Mouse (Mus musculus) kidney, adult 9 months (tissue): Measurements from ENCODE around the gene H2-K1.
"Not testable (repeated sequence)": the region's sequence is repeated elsewhere in the genome, so short reads cannot be mapped to it uniquely, and the experiment has no call there.

ENCODE experiments used
- DNase-seq: peaks from one replicate; pipeline ENCODE4 v3.0.0; 2022

H2-K1 gene

GRCm38 (mm10) chr17:34026917-34027655 is 26.9 kb upstream of the H2-K1 start:
- peak; percentile 43 for DNase-seq

GRCm38 (mm10) chr17:34026221-34026620 is 26.1 kb upstream of the H2-K1 start:
- DNase-seq: peak; percentile 27

GRCm38 (mm10) chr17:34025756-34026151 is 25.6 kb upstream of the H2-K1 start:
- peak; percentile 14 for DNase-seq

DNA sequence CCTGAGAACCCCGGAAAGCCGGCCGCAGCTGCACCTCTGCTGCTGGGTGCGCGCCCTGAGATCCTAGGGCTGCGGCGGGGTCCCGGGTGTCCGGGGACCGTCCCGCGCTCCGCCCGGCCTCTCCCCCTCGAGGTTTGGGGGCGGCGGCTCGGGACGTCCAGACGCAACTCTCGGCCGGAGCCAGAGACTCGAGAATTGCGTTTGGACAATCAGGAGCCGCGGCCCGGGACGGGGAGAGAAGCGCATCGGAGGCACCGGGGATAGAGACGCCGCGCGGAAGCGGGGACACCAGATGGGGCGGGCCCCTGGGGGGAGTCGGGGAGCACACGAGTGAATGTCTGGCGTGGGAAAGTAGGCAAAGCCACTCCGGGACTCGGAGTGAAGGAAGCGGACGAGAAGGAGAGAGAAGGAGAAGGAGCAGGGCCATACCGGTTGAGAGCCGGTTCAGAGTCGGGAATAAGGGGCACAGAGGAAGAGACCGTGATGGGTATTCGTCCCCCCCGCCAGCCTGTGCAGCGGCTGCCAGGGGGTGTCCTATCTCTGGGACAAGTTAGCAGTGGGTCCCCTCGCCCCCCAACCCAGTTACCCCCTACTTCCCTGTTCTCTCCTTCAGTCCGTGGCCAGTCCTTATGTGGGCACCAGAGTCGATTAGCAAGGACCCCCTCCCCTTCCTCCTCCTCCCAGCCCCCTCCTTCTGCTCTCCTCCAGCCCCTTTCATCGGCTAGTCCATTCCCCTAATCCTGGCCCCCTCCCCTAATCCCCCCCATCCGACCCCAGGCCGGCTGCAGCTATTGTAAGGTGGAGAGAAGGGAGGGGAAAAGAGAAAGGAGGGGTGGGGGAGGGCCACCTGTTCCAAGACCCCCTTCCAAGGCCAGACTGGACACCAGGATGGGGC is 25.0 kb upstream of the H2-K1 start:
- peak; percentile 16 for DNase-seq

DNA sequence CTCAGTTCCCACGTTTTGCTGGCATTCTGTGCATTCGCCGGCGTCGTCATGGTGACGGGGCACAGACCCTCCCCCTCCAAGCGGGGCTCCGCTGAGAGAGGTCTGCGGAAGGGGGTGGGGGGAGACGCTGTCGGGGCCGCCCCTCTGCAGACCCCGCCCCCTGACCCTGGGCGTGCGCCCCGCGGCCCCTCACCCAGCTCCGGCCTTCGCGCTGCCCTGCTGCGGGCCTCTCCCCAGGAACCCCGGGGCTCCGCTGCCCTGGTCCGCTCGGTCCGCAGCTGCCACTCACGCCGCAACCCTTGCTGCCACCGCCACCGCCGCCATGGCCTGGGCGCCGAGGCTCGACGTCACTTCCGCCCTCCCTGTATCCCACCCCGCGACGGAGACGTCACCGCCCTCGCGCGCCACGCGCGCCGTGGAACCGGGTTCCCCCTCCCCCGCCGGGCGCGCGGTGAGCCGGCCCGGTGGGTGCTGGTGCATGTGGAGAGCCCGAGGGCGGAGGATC is 24.2 kb upstream of the H2-K1 start, which contains the start of gene Ring1:
TSS of gene Ring1 (minus strand) at position 364 of the 505 bp plus-strand sequence.
- peak; percentile 83 for DNase-seq

DNA sequence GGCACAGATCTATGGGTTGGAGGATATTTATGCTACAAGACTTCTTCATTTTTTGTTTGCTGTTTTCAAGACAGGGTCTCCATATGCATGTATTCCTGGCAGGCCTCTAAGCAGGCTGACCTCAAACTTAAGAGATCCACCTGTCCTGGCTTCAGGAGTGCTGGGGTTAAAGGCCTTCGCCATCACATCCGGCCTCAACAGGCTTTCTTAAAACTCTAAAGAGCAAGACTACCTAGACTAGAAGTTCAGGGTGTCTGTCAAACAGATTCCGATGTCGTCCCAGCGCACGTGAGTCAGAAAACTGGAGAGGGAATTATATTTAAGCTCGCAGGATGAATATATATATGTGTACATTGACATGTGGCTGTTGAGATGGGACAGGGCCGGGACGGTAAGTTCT is 23.5 kb upstream of the H2-K1 start:
- peak; percentile 16 for DNase-seq

DNA sequence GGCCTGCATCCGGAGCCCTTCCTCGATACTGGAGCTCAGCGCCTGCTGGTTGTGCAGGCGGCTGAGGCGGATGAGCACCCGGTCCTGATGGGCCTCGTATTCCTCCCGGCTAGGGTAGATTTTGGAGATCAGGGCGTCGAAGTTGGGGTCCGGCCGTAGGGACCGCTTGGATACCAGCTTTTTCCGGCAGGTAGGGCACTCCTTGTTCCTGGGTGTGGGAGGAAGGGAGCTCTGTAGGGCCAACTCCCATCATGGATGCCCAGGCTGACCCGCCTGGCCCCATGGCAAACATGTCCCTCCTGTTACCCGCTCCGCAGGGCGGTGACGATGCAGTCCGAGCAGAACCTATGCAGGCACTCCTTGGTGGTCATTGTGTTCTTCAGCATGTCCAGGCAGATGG is 22.8 kb upstream of the H2-K1 start:
- peak; percentile 15 for DNase-seq

DNA sequence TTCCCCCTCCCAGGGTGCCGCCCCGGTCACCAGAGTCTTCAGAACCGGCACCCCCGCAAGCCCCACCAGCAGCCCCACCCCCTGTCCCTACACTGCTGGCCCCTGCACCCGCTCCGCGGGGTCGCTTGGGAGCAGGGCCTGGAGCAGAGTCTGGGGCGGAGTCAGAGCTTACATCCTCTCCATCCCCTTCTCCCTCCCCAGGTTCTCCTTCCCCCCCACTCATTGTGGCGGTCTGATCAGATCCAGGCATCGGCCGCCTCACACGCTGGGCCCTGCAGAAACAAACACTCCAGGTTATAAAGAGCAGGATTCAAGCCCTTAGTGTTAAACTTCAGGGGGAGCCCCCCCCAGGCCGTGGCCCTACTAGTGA is 22.3 kb upstream of the H2-K1 start:
- DNase-seq: no peak

GRCm38 (mm10) chr17:34021539-34022413 is 21.6 kb upstream of the H2-K1 start:
- no peak for DNase-seq

DNA sequence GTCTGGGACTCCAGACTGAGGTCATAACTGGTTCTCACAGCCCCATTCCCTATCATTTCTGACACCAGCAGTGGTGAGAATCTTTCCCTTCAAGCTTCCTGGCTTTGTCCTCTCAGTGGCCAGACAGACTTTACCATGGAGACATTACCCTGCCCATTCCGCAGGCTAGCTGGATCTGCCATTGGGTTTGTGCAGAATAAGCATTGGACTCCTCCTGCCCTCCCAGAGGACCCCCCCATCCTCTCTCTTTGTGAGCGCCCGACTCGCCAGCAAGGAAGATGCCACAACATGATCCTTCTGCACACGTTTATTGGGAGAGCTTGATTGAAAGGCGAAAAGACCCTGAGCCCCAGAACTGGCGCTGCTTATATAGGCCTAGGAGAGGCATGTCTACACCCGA is 13.3 kb upstream of the H2-K1 start:
- DNase-seq: no peak

- DNase-seq: no peak
Observed at GRCm38 (mm10) chr17:34010156-34010555, 10.0 kb upstream of the H2-K1 start.

GRCm38 (mm10) chr17:34006570-34006969 is 6.4 kb upstream of the H2-K1 start:
- DNase-seq: no peak

- peak; percentile 44 for DNase-seq
Observed at GRCm38 (mm10) chr17:34003426-34003825, 3.3 kb upstream of the H2-K1 start.

DNA sequence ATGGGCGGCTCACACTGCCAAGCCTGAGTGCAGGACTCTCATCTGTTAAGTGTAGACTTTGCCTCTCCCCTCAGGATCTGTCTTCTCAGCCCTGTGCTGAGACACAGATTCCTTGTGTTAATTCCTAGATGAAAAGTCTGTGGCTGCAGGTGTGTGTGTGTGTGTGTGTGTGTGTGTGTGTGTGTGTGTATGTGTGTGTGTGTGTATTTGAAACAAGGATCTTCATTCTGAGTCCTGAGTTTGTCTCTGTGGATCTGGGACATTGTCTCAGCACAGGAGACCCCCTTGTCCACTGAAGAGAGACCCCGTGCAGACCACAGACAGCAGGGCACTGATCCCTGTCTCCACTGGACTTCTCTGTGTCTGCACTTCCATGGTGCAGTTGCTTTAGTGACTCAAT is 649 bp upstream of the H2-K1 start:
- DNase-seq: not testable (repeated sequence)

- DNase-seq: peak; percentile 51
Observed at GRCm38 (mm10) chr17:33999341-34000149, 602 bp downstream of the H2-K1 start.

GRCm38 (mm10) chr17:33998697-33999096 is 1.4 kb downstream of the H2-K1 start:
- DNase-seq: not testable (repeated sequence)

GRCm38 (mm10) chr17:33997025-33997424 is 3.1 kb downstream of the H2-K1 start:
- DNase-seq: not testable (repeated sequence)

DNA sequence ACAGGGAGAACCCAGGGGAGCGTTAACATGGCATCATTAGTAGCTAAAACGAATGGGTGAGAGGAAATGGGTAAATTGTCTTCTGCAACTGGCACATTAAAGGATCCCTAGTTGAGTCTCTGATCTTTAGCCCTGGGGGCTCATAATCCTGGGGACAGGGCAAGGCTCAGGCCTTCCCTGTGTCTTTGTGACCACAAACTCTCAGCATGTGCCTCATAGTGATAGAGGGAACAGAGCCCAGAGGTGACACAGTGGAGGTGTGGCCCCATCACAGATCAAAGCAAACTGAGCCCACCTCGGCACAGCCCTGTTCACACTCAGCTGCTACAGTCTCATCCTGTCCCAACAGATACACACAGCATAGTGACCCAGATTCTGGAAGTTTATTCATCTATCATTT is 4.5 kb downstream of the H2-K1 start:
- no peak for DNase-seq

- no peak for DNase-seq
Observed at GRCm38 (mm10) chr17:33994959-33995358, 5.2 kb downstream of the H2-K1 start.

DNA sequence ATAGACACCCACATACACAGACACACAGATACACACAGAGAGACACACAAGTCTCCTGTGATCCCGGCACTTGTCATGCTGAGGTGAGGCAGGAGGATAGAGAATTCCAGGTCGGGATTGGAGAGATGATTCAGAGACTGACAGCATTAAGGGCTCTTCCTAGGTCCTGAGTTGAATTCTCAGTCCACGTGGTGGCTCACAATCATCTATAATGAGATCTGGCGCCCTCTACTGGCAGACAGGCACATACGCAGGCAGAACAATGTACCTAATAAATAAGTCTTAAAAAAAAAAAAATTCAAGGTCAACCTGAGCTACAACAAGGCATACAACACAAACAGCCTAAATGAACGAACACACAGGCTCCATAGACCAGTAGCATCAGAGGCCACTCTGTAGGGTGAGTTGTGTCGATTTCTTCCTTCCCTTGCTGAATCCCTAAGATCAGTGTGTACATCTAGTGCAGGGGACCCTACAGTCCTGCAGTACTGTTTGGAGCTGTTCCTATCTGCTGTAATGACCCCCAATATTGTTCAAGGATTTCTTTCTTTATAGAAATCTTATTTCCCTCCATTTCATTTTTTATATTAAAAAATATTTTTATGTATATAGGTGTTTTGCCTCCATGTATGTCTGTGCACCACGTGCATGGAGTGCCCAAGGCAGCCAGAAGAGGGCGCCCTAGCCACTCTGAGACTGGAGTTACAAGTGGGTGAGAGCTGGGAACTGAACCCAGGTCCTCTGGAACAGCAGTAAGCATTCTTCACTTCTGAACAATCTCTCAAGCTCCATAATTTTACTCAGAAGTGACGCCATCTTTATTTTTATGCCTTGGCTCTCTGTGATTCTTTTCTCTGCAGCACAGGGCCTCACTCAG is 8.1 kb downstream of the H2-K1 start:
- DNase-seq: peak; percentile 69

GRCm38 (mm10) chr17:33982136-33982535 is 18.0 kb downstream of the H2-K1 start:
- peak; percentile 72 for DNase-seq
